Mouse (Mus musculus) retina, embryonic 14.5 days (tissue): ENCODE measurements around the gene Nmrk2.
A peak's percentile ranks its signal among the peaks of the same experiment; 100 is the strongest.

Experiments
- DNase-seq: peaks from one replicate; pipeline ENCODE4 v3.0.0-alpha.2; 2015; ENCODE audit warnings: low spot score

Nmrk2 gene

DNA sequence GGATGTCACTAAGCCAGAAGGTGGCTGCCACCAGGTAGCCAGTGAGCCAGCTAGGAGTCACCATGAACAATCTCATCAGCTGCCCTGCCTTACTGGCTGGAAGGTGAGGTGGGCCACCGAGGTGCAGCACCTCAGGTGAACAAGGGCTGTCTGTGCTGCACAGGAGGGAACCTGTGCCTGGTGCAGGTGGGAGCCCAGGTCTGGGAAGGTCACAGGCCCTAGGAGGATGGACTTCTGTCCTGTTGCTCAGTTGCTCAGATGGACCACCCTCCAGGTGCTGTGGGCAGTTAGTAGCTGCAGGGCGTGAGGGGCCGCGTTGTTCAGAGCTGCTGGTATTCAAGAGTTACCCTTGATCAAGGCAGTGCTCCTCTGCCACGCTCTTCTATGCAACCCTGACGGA is 15.0 kb upstream of the Nmrk2 start:
- no peak for DNase-seq

DNA sequence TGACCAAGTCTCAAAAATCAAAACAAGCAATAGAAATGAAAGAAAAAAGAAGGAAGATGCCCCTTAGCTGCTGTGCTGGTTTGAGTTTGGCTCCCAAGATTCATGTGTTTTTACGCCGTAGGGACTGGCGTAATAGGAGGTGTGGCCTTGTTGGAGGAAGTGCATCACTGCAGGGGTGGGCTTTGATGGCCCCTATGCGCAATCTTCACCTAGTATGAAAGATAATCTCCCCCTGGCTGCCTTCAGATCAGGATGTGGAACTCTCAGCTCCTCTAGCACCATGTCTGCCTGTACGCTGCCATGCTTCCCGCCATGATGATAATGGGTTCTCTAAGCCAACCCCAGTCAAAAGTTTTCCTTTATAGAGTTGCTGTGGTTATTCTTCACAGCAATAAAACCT is 14.4 kb upstream of the Nmrk2 start:
- no peak for DNase-seq

DNA sequence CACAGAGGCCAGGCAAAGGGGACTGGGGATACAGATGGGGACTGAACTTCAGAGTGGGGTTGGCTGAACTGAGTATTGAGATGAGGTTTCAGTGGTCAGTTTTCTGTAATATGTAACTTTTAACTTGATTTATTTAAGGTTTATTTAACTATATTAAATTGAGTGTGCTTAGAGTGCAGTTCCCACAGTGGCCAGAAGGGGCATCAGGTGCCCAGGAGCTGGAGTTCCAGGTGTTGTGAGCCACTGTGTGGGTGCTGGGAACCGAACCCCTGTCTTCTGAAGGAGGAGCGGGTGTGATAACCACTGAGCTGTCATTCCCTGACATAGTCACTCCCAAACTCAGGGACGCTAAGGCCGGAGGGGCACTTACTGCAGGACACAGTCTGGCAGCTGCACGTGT is 8.3 kb upstream of the Nmrk2 start:
- DNase-seq = no peak

DNA sequence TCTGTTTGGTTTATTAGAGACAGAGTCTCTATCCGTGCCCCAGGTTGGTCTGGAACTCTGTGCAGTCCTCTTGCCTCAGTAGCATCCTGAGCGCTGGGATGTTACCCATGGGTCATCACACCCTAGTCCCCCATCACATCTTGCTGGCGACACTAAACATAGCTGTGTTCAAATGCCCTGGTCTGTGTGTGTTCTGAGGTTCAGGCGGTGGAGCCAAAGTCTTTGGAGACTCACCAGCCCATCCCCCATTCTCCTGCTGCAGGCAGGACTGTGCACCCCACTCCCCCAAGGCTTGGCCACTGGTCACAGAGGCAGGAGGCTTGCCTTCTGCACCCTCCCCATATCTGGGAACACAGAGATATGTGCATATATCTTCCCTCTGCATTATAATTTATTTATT is 2.3 kb upstream of the Nmrk2 start:
- DNase-seq = no peak

DNA sequence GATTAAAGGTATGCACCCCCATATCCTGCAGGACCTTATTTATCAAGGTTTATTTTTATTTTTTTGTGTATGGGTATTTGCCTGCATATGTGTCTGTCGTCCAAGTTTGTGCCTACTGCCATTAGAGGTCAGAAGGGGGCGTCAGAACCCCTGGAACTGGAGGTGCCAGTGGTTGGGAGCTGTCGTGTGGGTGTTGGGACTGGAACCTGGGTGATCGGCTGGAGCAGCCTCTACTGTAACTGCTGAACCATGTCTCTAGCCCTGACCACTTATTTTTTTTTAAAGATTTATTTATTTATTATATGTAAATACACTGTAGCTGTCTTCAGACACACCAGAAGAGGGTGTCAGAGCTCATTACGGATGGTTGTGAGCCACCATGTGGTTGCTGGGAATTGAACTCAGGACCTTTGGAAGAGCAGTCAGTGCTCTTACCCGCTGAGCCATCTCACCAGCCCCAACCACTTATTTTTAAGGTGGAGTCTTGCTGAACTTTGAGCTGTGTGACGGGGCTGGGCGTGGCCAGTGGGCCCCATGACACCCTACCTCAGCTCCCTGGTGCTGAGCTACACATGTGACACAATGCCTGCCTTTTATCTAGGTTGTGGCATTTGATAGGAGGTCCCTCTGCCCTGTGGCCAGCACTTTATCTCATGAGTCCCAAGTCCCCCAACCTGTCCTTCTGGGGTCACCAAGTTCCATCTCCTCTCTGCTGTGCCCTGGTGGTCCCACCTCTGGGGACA is 1.3 kb upstream of the Nmrk2 start:
- DNase-seq = no peak

DNA sequence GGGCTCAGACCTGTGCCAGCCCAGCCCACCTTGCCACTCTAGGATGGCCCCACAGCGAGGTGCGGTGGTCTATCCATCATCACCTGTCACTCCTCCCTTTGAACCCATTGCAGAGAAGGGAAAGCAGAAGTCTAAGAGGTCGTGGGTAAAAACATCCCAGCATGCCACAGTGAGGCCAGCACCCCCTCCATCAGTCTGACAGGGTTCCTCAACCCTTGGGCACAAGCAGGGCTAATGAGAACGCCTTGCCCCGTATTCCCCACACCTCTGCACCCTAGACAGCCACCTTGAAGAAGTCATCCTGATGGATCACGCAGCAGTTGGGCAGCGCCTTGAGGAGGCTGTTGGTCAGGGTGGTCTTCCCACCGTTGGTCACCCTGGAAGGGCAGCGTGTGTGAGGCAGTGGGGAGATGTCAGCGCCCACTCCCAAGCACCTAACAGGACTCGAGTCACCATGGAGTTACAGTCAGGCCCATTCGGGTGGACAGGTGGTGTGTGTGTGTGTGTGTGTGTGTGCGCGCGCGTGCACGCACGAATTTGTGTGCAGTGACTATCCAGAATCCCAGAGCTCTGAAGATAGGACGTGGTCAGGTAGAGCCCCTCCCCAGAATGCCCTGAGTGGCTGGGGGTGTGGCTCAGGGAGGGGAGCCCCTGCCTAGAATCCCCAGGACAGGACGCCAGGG is 1.1 kb downstream of the Nmrk2 start:
- no peak for DNase-seq

DNA sequence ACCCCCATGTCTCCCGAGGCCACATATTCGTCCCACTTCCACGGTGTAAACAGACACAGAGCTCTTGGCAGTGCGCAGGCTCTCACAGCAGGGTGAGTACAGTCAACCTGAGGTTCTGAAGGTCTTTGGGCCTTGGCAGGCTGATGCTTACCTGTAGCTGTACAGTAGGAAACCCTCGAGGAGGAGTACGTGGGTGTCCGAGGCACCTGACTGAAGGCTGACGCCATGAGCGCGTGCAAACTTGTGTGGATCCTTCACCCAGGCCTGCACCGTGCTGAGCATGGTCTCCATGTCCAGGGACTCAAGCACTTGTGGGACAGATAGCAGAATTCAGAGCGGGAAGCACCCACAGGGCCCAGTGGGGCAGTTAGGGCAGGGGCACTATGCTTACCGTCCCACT is 1.7 kb downstream of the Nmrk2 start:
- DNase-seq = no peak

DNA sequence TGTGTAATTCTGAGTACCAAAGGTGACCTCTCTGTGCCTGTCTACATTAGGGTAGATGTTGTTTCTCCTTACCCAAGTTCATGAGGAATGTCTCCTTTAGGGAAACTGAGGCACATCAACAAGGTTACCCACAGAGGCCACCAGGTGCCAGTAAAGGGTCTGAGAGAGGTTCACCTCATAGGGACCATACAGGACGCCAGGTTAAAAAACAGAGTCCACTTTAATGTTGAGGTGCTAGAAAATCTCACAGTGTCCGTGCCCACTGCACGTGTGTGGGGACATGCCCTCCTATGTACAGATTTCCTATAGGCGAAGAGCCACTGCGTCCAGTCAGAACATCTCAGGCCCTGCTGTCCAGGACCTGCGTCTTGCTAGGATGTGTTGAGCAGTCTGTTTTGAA is 2.9 kb downstream of the Nmrk2 start:
- DNase-seq = no peak

DNA sequence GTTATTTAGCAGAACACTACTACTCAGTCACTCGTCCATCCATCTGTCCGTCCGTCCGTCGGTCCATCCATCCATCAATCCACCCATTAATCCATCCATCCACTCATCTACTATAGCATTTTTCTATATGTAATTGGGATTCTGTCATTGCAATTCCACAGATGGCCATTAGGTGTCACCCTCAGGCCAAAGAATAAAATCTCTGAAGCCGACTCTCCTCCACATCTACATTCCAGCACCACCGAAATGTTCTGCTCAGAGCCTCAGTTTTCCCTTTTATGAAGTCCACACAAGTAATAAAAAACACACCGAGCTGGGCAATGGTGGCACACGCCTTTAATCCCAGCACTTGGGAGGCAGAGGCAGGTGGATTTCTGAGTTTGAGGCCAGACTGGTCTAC is 3.6 kb downstream of the Nmrk2 start:
- peak; percentile 91 for DNase-seq

DNA sequence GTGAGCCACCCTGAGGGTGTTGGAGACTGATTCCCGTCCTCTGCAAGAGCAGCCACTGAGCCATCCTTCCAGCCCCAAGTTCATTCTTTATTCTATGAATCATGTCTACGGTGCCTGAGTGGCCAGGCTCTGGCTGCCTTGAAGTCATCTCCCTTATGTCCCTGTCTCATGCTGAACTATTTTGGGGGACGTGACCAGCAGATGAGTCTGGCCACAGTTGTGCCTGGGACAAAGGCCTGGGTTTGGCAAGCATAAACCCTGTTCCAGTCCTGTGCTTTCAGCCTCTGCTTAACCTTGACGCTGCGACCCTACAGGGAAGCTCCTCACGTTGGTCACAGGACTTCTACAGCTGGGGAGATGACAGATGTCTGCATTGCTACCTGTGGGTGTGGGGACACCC is 4.5 kb downstream of the Nmrk2 start:
- no peak for DNase-seq

DNA sequence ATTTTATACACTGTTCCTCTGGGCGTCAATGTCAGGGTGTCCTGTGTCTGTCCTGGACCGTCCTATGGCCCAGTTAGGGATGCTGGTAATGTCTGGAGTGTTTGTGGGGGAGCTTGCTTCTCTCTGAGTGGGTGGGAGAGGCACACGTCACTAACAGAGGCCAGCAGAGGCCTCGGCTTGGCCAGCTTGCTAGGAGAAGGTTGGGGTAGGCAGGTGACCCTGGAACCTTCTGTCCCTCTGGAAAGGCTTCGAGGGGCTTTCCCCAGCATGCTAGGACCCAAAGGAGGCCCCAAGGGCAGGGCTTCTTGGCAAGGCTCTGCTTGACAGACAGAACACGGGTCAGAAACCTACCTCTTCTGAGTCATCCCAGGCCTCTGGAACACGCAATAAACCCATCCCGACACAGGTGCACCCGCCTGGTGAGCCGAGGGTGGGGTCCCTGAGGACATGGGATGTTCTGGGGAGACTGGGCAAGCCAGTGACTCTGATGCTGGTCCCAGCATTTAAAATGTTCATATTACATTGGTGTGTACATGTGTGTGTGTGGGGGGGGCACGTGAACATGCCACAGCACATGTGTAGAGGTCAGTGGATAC is 5.3 kb downstream of the Nmrk2 start:
- DNase-seq = no peak

DNA sequence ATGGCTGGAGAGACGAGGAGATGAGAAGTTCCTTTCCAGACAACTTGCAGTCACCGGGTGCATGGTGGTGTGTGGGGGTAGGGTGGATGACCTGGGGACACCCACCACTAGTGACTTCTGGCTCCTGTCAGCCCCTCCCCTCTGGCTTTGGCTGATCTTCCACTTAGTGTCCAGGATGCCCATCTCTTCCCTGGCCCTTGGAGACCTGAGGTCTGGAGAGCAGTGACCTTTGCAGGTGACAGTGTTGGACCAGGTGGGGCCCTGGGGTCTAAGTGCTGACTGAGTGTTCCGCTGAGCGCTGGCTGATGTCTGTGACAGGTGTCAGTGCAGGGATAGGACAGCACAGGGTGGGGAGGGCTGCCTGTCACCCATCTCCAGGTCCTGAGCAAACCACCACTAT is 6.6 kb downstream of the Nmrk2 start:
- DNase-seq = no peak

DNA sequence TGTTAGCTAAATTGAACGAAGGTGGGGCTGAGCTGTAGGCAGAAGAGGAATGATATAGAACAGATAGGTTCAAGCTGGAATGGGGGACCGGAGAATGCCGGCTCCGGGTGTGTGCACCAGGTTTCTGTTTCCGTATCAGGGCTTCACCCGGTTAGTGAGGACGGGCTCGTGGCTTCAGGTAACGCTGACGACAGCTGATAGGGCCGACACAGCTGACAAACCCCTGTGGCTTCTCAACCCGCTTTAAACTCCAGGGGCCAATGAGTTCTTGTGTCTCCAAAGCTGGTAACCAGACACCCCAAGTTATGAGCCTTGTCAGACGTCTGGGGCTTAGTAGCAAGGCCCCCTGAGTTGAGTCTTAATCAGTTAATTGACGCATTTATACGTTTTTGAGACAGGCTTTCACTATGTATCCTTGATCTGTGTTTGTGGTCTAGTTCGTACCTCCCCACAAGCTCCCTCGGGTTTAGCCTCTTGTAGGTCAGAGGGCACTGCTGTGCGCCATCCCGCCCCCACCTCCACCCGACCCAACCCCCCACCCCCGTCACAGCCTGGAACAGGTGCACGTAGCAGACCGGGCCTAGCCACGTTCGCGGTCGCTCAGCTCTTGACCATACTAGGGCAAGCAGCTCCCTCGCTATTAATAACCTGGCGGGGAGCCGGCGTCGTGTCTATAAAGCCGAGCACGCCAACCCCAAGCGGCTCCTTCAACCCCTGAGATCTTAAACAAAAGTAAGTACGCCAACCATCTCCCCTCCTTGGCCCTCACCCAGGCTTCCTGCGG is 7.7 kb downstream of the Nmrk2 start:
- no peak for DNase-seq

DNA sequence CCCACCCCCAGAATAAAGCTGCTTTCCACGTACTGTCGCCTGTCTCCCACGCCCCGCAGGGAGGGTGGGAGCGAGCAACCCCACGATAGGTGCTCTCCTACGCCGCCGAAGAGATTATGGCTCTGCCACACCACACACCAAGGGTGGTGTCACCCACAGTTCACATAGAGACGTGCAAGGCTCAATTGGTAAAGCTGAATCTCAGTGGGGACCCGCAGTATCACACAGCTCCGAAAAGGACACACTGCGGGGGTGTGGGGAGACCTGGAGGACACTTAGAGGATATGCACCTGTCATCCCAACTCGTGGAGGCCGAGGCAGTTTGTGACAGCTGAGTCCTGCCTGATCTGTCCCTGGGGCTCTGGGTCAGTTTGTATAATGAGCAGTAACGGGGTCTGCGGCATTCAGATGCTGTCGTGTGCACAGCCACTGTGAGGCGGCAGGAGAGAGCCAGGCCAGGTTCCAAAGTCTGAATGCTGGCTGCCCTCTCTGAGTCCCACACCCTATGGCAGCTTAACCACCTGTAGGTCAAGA is 8.8 kb downstream of the Nmrk2 start:
- peak; percentile 60 for DNase-seq

DNA sequence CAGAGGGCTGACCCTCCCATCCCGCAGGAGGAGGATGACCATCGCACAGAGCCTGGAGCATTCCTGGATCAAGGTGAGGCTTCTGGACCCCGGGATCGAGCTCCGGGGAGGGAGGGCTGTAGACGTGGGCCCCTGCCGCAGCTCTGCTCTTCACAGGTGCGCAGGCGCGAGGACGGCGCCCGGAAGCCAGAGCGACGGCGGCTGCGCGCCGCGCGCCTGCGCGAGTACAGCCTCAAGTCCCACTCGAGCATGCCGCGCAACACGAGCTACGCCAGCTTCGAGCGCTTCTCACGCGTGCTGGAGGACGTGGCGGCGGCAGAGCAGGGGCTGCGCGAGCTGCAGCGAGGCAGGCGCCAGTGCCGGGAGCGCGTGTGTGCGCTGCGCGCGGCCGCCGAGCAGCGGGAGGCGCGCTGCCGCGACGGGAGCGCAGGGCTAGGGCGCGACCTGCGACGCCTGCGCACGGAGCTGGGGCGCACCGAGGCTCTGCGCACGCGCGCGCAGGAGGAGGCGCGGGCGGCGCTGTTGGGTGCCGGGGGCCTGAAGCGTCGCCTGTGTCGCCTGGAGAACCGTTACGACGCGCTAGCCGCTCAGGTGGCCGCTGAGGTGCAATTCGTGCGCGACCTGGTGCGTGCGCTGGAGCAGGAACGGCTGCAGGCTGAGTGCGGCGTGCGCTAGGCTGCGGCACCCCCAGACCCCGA is 9.4 kb downstream of the Nmrk2 start:
- DNase-seq = peak; percentile 79

DNA sequence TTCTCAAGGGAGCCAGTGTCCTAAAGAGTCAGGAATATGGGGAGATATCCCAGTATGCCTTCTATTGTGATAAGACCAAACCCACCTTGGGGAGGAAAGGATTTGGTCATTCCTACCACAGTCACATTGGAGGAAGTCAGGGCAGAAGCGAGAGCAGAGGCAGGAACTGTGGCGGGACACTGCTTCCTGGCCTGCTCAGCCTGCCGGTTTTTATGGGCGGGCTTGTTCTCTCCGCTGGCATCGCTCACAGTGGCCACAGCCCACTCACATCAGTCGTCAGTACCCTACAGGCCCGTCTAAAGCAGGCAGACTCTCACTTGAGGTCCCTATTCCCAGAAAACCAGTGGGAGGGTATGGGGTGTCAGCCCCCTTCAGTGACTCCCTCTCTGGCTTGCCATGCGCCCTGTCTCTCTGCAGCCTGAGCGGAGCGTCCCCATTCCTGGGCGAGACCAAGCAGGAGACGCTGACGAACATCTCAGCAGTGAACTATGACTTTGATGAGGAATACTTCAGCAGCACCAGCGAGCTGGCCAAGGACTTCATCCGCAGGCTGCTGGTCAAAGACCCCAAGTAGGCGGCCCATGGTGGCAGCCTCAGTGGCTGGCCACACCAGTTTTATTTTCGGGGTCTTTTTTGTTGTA is 10.4 kb downstream of the Nmrk2 start:
- no peak for DNase-seq

DNA sequence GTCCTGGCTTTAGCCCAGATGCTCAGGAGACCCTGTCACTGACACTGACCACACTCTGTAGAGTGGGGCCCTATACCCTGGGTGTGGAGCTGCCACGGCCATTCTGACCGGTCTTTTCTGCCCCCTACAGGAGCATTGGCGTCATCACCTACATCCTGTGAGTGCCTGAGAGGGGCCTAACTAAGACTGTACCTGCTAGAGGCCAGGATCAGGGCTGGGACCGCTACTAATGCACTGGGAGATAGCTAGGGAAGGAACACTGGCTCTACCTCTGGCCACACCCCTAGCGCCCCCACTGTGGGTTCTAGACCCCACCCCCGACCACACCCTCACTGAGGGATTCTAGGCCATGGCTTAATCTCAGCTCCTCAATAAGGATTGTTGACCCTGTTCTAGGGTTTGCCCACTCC is 10.9 kb downstream of the Nmrk2 start:
- DNase-seq = peak; percentile 32

DNA sequence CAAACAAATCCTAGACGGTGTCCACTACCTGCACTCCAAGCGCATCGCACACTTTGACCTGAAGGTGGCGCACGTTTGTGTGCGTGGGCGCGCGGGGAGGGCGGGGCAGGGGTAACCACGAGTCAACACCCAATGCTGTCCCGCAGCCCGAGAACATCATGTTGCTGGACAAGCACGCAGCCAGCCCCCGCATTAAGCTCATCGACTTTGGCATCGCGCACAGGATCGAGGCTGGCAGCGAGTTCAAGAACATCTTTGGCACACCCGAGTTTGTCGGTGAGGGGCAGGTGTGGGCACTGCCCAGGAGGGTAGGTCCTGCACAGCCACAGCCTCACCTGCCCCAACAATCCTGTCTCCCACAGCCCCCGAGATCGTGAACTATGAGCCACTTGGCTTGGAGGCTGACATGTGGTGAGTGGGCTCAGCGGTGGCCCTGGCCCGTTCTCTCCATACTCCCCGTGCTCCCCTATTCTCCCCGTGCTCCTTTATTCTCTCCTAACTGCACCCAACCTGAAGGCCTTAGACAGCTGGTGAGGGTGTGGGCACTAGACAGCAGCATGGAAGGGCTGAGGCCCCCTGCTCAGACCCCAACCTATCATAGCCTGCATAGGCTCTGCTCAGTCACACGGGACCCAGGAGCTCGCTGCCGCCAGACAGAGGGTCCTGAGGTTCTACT is 11.5 kb downstream of the Nmrk2 start:
- DNase-seq = peak; percentile 45

DNA sequence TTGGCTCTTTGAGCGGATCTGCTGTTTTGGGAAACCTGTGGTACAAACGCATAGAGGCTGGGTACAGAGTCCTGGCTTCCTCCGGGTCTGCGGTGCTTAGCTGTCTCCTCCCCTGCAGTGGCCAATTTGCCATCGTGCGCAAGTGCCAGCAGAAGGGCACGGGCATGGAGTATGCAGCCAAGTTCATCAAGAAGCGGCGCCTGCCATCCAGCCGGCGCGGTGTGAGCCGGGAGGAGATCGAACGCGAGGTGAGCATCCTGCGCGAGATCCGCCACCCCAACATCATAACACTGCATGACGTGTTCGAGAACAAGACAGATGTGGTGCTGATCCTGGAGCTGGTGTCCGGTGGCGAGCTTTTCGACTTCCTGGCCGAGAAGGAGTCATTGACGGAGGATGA is 12.0 kb downstream of the Nmrk2 start:
- no peak for DNase-seq

DNA sequence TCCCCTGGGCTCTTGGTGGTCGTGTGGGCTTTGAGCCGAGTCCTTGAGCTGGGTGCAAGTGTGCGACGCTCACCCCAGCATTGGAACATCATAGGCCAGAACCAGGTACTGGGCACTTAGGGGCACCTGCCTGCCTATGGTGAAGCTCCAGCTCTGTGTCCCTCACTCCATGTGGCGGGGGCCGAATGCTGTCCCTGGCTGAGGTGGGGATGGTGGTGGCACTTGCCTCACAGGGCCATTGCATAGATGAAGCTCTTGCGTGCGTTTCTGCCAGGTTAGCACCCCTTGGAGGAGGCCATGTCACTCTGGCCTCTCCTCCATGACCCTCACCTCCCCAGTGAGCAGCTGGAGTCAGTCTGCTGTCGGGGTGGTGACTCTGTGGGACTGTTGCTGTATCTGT is 14.7 kb downstream of the Nmrk2 start:
- DNase-seq = no peak

DNA sequence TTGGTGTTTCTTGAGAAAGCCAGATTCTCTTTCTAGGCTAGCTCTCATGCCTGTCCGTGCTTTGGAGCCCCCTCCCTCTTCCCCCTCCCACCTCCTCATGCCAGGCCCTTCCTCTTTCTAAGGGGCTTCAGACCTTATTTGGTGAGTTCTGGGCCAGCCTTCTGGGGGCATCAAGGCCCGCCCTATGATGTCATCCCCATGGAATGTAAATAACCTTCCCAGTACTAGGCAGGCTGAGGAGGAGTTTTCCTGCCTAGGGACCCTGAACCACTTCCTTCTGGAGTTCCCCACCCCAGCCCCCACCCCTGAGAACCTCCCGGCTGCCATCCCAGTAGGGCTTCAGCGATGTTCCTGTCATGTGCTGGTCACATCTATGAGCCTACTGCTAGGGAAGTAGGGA is 17.1 kb downstream of the Nmrk2 start:
- no peak for DNase-seq
